Mouse (Mus musculus): ENCODE measurements around the gene Dhx15.

Dhx15 gene

DNA sequence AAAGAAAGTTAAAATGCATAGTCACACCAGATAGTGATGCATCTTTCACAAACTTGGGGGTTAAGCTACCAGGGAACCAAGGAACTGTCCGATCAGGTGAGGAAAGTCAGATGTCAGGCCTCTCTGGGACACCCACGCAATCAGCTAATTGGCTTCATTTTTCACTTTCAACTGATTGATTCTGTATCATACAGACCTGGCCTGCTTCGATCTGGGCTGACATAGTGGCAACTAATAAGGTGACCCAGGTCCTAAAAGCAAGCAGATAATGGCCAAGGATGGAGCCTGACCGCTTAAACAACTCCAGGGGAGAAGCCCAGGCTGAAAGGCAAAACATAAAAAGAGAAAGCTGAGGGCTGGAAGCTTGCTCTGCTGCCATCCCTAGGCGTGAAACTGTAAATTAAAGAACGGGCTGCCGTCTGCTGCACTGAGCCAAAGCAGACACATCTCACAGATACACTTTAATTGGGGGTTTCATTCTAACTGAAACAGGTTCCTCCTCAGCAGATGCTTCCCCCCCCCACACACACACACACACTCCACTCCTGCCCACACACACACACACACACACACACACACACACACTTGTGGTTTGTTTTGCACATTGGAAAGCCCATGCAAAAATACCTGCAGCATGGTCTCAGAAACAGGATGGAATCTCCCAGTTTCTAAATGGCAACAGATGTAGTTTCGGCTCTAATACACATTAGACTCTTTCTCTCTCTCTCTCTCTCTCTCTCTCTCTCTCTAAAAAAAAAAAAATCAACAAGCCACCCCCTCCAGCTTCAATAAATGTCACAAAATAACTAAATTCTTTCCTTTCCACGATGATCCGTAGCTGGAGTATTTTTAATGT, 79.3 kb downstream of the Dhx15 start:
- DNase-seq (ENCODE audit: low spot score in 2 of 2): no peak

Measured in thymus, postnatal 10 days (tissue).